Comparison of ENCODE assay signal across 33 mouse cellular contexts in the genomic region with DNA sequence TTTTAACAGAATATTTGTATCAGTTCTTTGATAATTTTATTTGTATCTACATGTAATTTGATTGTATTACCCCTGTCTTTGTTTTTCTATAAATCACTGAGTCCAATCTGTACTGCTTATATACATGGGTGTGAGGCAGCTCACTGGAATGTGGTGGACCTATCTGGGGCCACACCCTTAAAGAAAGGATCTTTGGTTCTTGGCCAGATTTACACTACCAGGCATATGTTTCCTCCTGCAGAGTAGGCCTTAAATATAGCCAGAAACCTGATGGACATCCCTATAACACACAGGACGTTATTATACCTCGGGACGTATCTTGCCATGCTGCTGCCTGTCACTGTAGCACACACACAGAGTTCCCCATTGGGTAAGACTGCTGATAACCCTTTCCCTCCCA. TPM values are rescaled to one million over a fixed set of nuclear protein-coding genes. Genes with fewer than 3 reads are reported as not detected.
"Had no signal": no experiment of that assay in that cellular context is flagged by ENCODE, and none has a peak within 500 bp of the region (broad histone marks: within the 10 kb centered on the region; RNA-seq: fewer than 3 reads in every experiment).

No protein-coding gene starts in this region.

- ATAC-seq: forebrain, embryonic 13.5 days; forebrain, embryonic 14.5 days; forebrain, embryonic 15.5 days; forebrain, embryonic 16.5 days; forebrain, postnatal 0 days had no signal

- H3K27me3 ChIP-seq: embryonic facial prominence, embryonic 12.5 days; embryonic facial prominence, embryonic 13.5 days; embryonic facial prominence, embryonic 15.5 days; forebrain, embryonic 12.5 days; forebrain, embryonic 13.5 days; forebrain, embryonic 15.5 days had no signal

- H3K27ac ChIP-seq: embryonic facial prominence, embryonic 10.5 days; embryonic facial prominence, embryonic 12.5 days; embryonic facial prominence, embryonic 13.5 days; embryonic facial prominence, embryonic 15.5 days; forebrain, embryonic 10.5 days; forebrain, embryonic 12.5 days; forebrain, embryonic 13.5 days; forebrain, embryonic 15.5 days; gastrocnemius, adult 2 months; heart, adult 2 months had no signal

- H3K36me3 ChIP-seq: embryonic facial prominence, embryonic 10.5 days; embryonic facial prominence, embryonic 12.5 days; embryonic facial prominence, embryonic 13.5 days; embryonic facial prominence, embryonic 15.5 days; forebrain, embryonic 10.5 days; forebrain, embryonic 12.5 days; forebrain, embryonic 15.5 days had no signal

- H3K4me3 ChIP-seq: embryonic facial prominence, embryonic 10.5 days; embryonic facial prominence, embryonic 12.5 days; embryonic facial prominence, embryonic 13.5 days; embryonic facial prominence, embryonic 15.5 days; erythroblast, embryonic 14.5 days; forebrain, embryonic 10.5 days; forebrain, embryonic 12.5 days; forebrain, embryonic 13.5 days; forebrain, embryonic 15.5 days; gastrocnemius, adult 2 months; heart, adult 2 months had no signal

- DNase-seq: cerebellum, adult 8-10 months; cerebellum, adult 9-11 months; cerebellum, postnatal 10 days; cerebellum, postnatal 14 days; cerebellum, postnatal 25 days; cerebellum, postnatal 36 days; embryo, embryonic 11 days; forebrain, postnatal 0 days; gastrocnemius, adult 2 months; gastrocnemius, postnatal 10 days; gastrocnemius, postnatal 14 days; gastrocnemius, postnatal 25 days; gastrocnemius, postnatal 36 days; heart, adult 18-20 months; heart, adult 2 months had no signal

- H3K4me1 ChIP-seq: embryonic facial prominence, embryonic 10.5 days; embryonic facial prominence, embryonic 12.5 days; embryonic facial prominence, embryonic 13.5 days; embryonic facial prominence, embryonic 15.5 days; forebrain, embryonic 10.5 days; forebrain, embryonic 12.5 days; forebrain, embryonic 13.5 days; forebrain, embryonic 15.5 days had no signal

RNA-seq across cellular contexts. Expression of gene Pjvk, which starts 36.3 kb away (rescaled TPM):
- total RNA-seq: common myeloid progenitor, adult 5-6 weeks; forebrain, postnatal 0 days; gastrocnemius, adult 18-20 months; gastrocnemius, adult 2 months; gastrocnemius, adult 8-10 months; gastrocnemius, postnatal 10 days; gastrocnemius, postnatal 14 days; gastrocnemius, postnatal 25 days; gastrocnemius, postnatal 36 days; granulocyte monocyte progenitor cell, adult 5-6 weeks; heart, adult 18-20 months; heart, adult 2 months; heart, adult 8-10 months had no signal
- polyA plus RNA-seq: embryonic facial prominence, embryonic 14.5 days; erythroblast, embryonic 14.5 days; gonadal fat pad, adult 2 months had no signal
